Mouse (Mus musculus): ENCODE data around the gene Gng7.

Gene Gng7

DNA sequence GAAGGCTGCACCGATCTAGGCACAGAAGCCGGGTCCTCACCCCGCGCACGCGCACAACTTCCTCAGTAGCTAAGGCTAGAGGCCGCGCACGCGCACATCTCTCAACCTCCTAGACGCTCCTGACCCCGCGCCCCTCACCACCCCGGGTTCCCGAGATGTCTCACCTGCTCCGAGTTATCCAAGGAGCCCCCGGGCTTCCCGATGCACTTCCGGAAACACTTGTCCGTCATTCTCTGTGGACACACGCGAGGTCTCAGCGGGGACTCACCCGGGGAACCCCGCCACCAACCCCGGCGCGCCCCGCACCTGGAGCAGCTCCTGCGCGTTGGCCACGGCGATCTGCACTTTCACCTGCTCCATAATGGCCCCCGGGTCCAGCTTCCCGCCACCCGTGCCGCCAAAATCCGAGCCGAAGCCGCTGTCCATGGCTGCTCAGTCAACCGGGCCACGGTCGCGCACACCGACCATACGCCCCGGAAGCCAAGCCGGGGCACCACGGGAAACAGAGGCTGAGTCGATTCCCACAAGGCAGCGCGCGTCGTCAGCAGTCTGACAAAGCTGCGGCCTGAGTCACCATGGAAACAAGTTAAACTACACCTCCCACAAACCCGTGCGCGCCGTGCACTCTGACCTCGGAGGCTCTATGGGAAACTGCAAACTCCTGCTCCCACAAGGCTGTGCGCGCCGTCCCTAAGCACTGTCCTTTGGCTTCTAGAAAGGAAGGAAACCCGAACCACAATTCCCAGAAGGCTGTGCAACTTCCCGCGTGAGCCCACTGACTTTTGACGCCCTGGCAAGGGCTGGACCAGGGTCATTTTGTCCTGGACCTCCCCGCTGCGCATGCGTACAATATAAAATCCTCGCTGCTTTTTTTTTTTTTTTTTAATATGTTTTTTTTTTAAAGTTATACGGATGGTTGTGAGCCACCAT, 114.2 kb downstream of the Gng7 start, which contains the start of gene Timm13:
TSS of gene Timm13 (minus strand) at position 652 of the 930 bp plus-strand sequence.
- peak; percentile 99 to 100 for DNase-seq (ENCODE audit: low spot score in 2 of 2)

DNA sequence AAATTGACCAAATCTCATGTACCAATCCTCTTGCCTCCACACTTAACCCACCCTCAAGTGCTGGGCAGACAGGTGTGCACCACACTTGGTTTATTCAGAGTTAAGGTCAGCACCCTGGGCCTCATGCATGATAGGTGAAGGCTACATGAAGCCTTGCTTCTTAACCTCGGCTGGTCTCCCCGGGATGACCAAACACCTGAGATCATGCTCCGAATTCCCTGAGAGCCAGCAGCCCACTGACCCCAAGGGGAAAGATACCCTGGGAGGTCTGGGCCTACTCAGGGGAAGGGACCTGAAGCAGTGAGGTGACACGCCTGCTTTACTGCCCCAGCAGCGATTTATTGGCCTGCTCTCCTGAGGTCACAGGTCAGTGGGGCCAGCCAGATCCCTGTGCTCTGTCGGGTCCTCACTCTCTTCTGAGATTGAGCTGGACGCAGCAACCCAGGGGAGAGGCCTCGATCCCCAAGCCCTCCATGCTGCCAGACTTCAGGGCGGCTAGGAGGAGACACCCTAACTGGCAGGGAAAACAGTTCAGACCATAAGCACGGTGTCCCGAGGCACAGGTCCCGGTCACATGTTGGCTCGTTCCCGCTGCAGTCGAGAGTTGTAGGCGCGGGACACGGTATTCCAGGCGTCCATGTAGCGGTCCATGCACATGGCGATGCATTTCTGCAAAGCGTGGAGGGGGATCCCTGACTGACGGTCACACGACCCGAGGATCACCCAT, 115.0 kb downstream of the Gng7 start:
- no peak for DNase-seq (ENCODE audit: low spot score in 2 of 2)

DNA sequence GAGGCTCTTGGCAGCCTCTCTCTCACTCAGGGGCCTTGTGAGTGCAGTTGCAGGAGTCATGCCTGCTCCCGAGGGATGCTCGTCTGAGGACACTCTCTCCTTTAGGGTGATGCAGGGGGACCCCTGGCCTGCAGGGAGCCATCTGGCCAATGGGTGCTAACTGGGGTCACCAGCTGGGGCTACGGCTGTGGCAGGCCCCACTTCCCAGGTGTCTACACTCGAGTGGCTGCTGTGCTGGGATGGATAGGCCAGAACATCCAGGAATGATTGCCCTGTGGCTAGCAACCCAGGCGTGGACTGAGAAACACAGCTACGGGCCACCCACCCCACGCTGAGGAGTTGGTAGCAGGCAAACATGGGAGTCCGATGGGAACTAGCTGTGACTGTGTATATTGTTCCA, 115.7 kb downstream of the Gng7 start:
- no peak for DNase-seq (ENCODE audit: low spot score in 2 of 2)

Measured in heart, adult 9 months (tissue).